Mouse (Mus musculus) stomach, embryonic 14.5 days (tissue): ENCODE measurements around the gene Rps27rt. TPM values are rescaled to one million over a fixed set of nuclear protein-coding genes. Genes with fewer than 3 reads are reported as not detected.

Experiments
- ATAC-seq: fragments of 200-750 bp; cut with Nextera tagmentation; 2 replicates; pipeline ENCODE4 v1.8.0; 2017; ENCODE audit warnings: low read depth, moderate TSS enrichment; ENCODE audit not compliant: insufficient number of reproducible peaks, insufficient read depth, low FRiP score
- H3K27ac ChIP-seq: fragments of 300-500 bp; sonication (generic); 2 replicates; pipeline ENCODE4 v1.5.1; 2014; ENCODE audit warnings: mild to moderate bottlenecking, low read length, moderate library complexity, mixed read lengths
- H3K27me3 ChIP-seq: fragments of 300-500 bp; sonication (generic); 2 replicates; pipeline ENCODE4 v1.6.1; 2014; ENCODE audit warnings: low read length, control low read depth, mixed read lengths; ENCODE audit not compliant: control insufficient read depth, insufficient read depth
- H3K36me3 ChIP-seq: fragments of 300-500 bp; sonication (generic); 2 replicates; pipeline ENCODE4 v1.6.1; 2014; ENCODE audit warnings: mild to moderate bottlenecking, control low read depth, low read length, moderate library complexity, mixed read lengths; ENCODE audit not compliant: control insufficient read depth, insufficient read depth
- H3K4me1 ChIP-seq: fragments of 300-500 bp; sonication (generic); 2 replicates; pipeline ENCODE4 v1.6.1; 2014; ENCODE audit warnings: low read length, control low read depth, mixed read lengths; ENCODE audit not compliant: control insufficient read depth, insufficient read depth
- H3K4me2 ChIP-seq: fragments of 300-500 bp; sonication (generic); replicated peaks from 2 replicates; pipeline ENCODE4 v1.6.1; 2014; ENCODE audit warnings: low read depth, low read length, control low read depth
- H3K4me3 ChIP-seq: fragments of 300-500 bp; sonication (generic); 2 replicates; pipeline ENCODE4 v1.5.1; 2014; ENCODE audit warnings: low read depth, low read length, control low read depth
- H3K9ac ChIP-seq: fragments of 300-500 bp; sonication (generic); replicated peaks from 2 replicates; pipeline ENCODE4 v1.6.1; 2014; ENCODE audit warnings: low read depth, mild to moderate bottlenecking, control low read depth, low read length, moderate library complexity, mixed read lengths
- H3K9me3 ChIP-seq: fragments of 300-500 bp; sonication (generic); 2 replicates; pipeline ENCODE4 v1.6.1; 2016; ENCODE audit warnings: low read depth, low read length, control low read depth; ENCODE audit not compliant: control insufficient read depth
- WGBS: fragments of 180-500 bp; shearing (Covaris S2); extraction: QIAGEN DNeasy Blood & Tissue Kit; methylation state at CpG from one replicate; pipeline ENCODE4 v1.1.7; 2014; 5-methylcytosine and 5-hydroxymethylcytosine counted together
- polyA plus RNA-seq: library from polyadenylated mRNA; unstranded; fragments of >200 nt; fragmentation: Nextera tagmentation; extraction: Ambion mirVana; gene quantifications from 2 replicates; pipeline ENCODE4 v1.2.1, GENCODE M21; 2014

Rps27rt gene
- polyA plus RNA-seq, 1 experiment from 2014 or later, result 625 TPM

DNA sequence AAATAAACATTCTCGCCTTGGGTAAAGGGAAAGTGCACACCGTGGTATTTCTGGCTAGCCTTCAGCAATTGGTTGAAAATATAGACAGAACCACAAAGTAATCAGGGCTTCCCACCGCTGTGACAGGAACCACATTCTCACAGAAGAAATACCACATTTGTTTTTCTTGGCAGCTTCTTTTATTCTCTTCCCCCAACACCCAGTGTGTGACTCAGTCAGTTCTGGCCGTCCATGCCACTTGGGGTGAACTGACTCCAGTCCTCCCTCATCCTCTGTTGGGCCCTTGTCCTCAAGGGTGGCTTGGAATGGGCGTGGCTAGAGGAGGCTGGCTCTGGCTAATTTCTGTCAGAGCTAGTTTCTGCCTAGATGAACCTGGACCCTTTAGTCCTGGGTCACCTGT lies 34.1 kb downstream of the Rps27rt start:
- Histone ChIP-seq H3K27me3 (no peaks in the 10 kb centered on the region), H3K4me1 (no peaks in the 10 kb centered on the region; the same call in 1 of the 2 replicates), H3K36me3 (no peaks in the 10 kb centered on the region), H3K9me3 (no peaks in the 10 kb centered on the region), H3K9ac (no peak overlapping the region), H3K27ac (no peak overlapping the region), H3K4me3 (no peak overlapping the region), H3K4me2 (no peak overlapping the region)
- WGBS, result 50% methylated on average over 5 of the region's 5 CpGs
- ATAC-seq, result no peak

DNA sequence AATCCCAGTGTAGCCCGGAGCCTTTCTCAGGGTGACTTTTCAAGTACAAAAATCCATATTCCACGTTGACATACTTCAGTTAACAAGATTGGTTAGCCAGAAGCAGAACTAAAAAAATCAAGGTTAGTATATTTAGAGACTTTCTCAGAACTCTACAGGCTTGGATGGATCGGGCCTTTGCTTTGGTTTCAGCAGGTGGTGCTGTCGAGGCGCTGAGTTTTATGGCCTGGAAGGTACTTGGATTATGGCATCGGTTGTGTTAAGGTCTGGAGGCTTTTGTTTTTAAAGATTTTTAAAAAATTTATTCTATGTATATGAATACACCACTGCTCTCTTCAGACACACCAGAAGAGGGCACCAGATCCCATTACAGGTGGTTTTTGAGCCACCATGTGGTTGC lies 37.0 kb downstream of the Rps27rt start:
- H3K4me1 ChIP-seq, result no peaks in the 10 kb centered on the region; the same call in 1 of the 2 replicates
- H3K36me3 ChIP-seq, result no peaks in the 10 kb centered on the region
- H3K27ac ChIP-seq, result no peak overlapping the region
- no peak overlapping the region for H3K4me3 ChIP-seq
- ATAC-seq, result no peak
- H3K27me3 ChIP-seq, result no peaks in the 10 kb centered on the region
- no peak overlapping the region for H3K4me2 ChIP-seq
- H3K9me3 ChIP-seq, result no peaks in the 10 kb centered on the region
- no peak overlapping the region for H3K9ac ChIP-seq
- 86% methylated on average over 6 of the region's 6 CpGs for WGBS

DNA sequence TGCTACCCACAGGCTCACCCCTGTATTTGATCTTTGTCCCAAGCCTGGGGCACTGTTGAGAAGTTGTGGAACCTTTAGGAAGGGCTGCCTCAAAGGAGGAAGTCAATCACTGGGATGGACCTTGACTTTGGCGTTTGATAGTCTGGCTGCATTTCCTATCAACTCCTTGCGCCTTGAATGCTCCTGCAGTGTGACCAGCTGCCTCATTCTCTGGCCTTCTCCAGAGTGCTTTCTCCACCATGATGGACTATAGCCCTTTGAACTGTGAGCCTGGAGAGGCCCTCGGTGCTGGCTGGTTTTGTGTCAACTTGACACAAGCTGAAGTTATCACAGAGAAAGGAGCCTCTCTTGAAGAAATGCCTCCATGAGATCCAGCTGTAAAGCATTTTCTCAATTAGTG lies 37.9 kb downstream of the Rps27rt start:
- no peak overlapping the region for H3K4me2 ChIP-seq
- H3K4me3 ChIP-seq, result no peak overlapping the region
- no peak overlapping the region for H3K27ac ChIP-seq
- 86% methylated on average over 3 of the region's 3 CpGs for WGBS
- no peaks in the 10 kb centered on the region for H3K36me3 ChIP-seq
- no peaks in the 10 kb centered on the region; the same call in 1 of the 2 replicates for H3K4me1 ChIP-seq
- H3K9me3 ChIP-seq, result no peaks in the 10 kb centered on the region
- ATAC-seq, result no peak
- no peaks in the 10 kb centered on the region for H3K27me3 ChIP-seq
- no peak overlapping the region for H3K9ac ChIP-seq

DNA sequence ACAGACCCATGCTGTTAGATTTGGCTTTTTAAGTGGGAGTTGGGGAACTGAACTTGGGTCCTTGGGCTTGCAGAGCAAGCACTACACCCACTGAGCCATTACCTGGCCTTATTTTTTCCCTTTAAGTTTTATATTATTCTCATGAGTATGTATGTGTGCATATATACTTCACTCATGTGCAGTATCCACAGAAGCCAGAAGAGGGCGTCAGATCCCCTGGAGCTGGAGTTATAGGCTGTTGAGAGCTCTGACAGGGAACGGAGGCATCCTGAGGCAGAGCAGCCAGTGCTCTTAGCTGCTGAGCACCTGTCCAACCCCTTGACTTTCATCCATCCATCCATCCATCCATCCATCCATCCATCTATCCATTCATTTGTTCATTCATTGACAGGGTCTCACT lies 45.9 kb downstream of the Rps27rt start:
- 75% methylated on average over 2 of the region's 2 CpGs for WGBS
- Histone ChIP-seq H3K4me3 (no peak overlapping the region), H3K9ac (no peak overlapping the region), H3K27me3 (no peaks in the 10 kb centered on the region), H3K9me3 (no peaks in the 10 kb centered on the region), H3K36me3 (no peaks in the 10 kb centered on the region), H3K27ac (no peak overlapping the region), H3K4me2 (no peak overlapping the region), H3K4me1 (no peaks in the 10 kb centered on the region)
- ATAC-seq, result no peak

DNA sequence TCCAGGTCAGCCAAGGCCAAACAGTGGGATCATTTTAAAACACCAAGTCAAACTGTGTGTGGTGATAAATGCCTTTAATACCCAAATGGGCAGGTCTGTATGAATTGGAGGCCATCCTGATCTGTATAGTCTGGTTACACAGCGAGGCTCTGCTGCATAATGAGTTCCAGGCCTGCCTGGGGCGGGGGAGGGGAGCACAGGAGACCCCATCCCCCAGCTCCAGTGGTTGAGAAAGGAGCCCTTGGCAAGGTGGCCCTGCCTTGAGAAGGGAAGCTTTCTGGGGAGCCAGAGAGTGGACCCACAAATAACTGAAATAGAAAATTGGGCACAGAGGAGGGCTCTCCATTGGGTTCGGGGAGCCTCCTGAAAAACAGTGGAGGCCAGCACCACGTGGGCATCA lies 47.2 kb downstream of the Rps27rt start:
- Histone ChIP-seq H3K27me3 (no peaks in the 10 kb centered on the region), H3K9ac (no peak overlapping the region), H3K9me3 (no peaks in the 10 kb centered on the region), H3K4me1 (no peaks in the 10 kb centered on the region), H3K27ac (no peak overlapping the region), H3K4me2 (no peak overlapping the region), H3K4me3 (no peak overlapping the region), H3K36me3 (no peaks in the 10 kb centered on the region)
- 82% methylated on average over 4 of the region's 4 CpGs for WGBS
- no peak for ATAC-seq

DNA sequence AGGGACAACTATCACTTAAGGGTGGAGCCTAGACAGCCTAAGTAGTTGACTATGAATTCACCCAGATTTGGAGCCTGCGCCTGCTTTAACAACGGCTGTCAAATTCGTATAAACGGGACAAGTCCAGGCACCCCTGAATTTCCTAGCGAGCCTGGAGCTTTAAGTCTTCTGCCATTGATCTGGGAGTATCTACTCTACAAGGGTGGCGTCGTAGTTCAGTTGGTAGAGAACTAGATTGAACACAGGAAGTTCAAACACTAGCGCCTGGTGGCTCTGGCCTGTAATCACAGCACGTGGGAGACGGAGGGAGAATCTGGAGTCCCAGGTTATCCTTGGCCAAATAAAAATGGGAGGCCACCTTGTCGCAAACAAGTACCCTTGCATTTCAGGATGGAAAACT lies 48.3 kb downstream of the Rps27rt start:
- Histone ChIP-seq H3K36me3 (no peaks in the 10 kb centered on the region), H3K27ac (no peak overlapping the region), H3K4me2 (peak overlapping the region; percentile 95), H3K9me3 (no peaks in the 10 kb centered on the region), H3K9ac (no peak overlapping the region), H3K27me3 (no peaks in the 10 kb centered on the region), H3K4me3 (peak overlapping the region; percentile 76; the same call in 1 of the 2 replicates), H3K4me1 (no peaks in the 10 kb centered on the region)
- ATAC-seq, result no peak
- WGBS, result 60% methylated on average over 11 of the region's 11 CpGs

DNA sequence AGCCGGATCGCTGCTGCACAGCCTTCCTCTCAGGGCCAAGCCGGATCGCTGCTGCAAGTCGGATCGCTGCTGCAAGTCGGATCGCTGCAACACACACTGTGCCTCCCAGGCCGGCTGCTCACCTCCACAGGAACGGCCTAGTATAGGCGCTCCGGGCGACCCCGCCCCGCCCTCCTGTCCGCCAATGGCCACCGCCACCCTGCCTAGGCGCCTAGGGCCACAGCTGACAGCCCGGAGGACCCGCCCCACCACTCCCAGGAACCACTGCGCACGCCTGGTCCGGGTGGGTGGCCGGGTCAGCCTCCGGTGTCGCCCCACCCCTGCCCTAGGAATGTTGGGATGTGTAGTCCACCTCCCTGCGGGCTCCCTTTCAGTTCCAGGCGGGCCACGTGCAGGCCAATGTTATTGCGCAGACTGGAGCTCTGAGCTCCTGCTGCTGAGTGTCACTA lies 48.8 kb downstream of the Rps27rt start, which contains the start of gene Gpd1l:
Gpd1l (minus strand) TSS at position 265 of the 449 bp plus-strand sequence.
- peak; percentile 98 for ATAC-seq
- no peaks in the 10 kb centered on the region for H3K4me1 ChIP-seq
- no peaks in the 10 kb centered on the region for H3K27me3 ChIP-seq
- H3K9ac ChIP-seq, result peak within 1 kb of the TSS; percentile 53
- under 1% methylated on average over 30 of the region's 30 CpGs for WGBS
- no peaks in the 10 kb centered on the region for H3K9me3 ChIP-seq
- no peaks in the 10 kb centered on the region for H3K36me3 ChIP-seq
- H3K4me2 ChIP-seq, result peak within 1 kb of the TSS; percentile 95
- peak within 1 kb of the TSS; percentile 72; the same call in 1 of the 2 replicates for H3K27ac ChIP-seq
- peak within 1 kb of the TSS; percentile 76 for H3K4me3 ChIP-seq

DNA sequence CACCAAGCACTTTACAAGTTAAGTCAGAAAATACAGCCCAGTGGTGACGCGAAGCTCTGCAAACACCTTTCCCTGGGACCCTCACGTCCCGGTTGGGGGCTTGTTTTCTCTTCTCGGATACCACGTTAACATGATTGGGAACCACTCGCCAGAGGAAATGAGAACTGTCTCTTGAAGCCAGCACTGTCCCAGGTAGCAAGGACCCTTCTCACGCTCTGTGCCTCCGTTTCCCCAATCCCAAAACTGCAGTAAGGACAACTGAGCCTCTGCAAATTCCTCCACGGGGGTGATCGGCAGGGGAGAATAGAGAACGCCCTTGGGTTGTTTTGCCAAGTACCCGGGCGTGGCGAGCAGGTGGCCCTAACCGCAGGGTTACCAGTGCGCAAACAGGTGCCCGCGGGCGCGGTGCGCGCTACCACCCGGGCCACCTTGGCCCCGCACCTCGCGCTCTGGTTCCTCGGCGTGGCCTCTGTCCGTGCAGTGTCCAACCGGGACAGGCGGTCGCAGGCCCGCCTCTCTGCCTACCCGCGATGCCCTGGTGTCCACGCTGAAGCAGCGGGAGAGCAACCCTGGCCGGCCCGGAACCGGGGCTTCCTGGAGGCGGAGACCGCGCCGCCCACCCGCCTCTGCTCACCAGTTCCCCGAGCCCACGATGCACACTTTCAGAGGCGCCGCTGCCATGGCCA lies 49.4 kb downstream of the Rps27rt start:
- no peak; the same call in 1 of the 2 replicates for ATAC-seq
- H3K4me3 ChIP-seq, result peak overlapping the region; percentile 76
- under 1% methylated on average over 50 of the region's 50 CpGs for WGBS

More for the DNA sequence above, 49.4 kb downstream of the Rps27rt start:
- Histone ChIP-seq H3K27me3 (no peaks in the 10 kb centered on the region), H3K27ac (peak overlapping the region; percentile 72; the same call in 1 of the 2 replicates), H3K9me3 (no peaks in the 10 kb centered on the region), H3K36me3 (no peaks in the 10 kb centered on the region), H3K4me1 (no peaks in the 10 kb centered on the region), H3K9ac (peak overlapping the region; percentile 53), H3K4me2 (peak overlapping the region; percentile 95)
